Mouse (Mus musculus): Measurements from ENCODE around the gene Ncapg2. TPM values are rescaled to one million over a fixed set of nuclear protein-coding genes. Genes with fewer than 3 reads are reported as not detected.

Gene Ncapg2
- total and polyA plus RNA-seq, 3 experiments: 89.3 to 102 (median 95.2) TPM

DNA sequence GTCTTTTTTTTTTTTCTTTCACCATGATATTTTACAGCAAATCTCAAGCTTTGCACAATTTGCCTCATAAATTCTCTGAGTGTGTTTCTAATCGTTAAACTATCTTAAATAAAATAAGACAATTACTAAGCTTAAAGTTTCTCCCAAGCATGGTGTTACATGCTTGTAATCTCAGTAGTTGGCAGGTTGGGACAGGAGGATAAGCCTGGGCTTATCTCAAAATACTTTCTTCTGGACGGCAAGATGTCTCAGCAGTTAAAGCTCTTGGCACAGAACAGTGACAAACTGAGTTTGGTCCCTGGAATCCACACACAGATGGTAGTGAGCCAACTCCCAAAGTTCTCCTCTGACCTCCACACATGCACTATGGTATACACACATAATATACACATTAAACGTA, 69.5 kb downstream of the Ncapg2 start (continued):
- TF ChIP-seq SIN3A (IDR thresholded peaks at IDR 0.05; ENCODE audit: low read length): no peak; the same call in 1 of the 2 replicates
- no peak for TF ChIP-seq MEF2A (IDR thresholded peaks at IDR 0.05; ENCODE audit: extremely low read depth, insufficient replicate concordance, low read depth, low read length, poor library complexity, severe bottlenecking)
- TF ChIP-seq CHD1 (IDR thresholded peaks at IDR 0.05; ENCODE audit: low read depth, low read length): no peak
- TF ChIP-seq CHD2 (IDR thresholded peaks at IDR 0.05; ENCODE audit: low read length): no peak
- no peak for TF ChIP-seq USF1 (IDR thresholded peaks at IDR 0.05; ENCODE audit: low read depth, low read length)

- Histone ChIP-seq H3K9me3 (replicated peaks; ENCODE audit: insufficient read depth, low read length) (no peaks in the 10 kb centered on the region), H3K27ac (ENCODE audit: control insufficient read depth, low read depth, low read length) (peak overlapping the region; percentile 18), H3K36me3 (ENCODE audit: control insufficient read depth in 1 of 2, insufficient read depth in 2 of 2, low read length in 2 of 2) (peaks cover 0 to 22% of the 10 kb centered on the region in 2 experiments; a peak in 2 of 4 replicates), H3K4me1 (ENCODE audit: control insufficient read depth in 1 of 2, insufficient read depth in 2 of 2, low read length in 2 of 2) (peaks cover 21 to 22% of the 10 kb centered on the region in 2 experiments), H3K27me3 (ENCODE audit: control insufficient read depth in 1 of 2, insufficient read depth in 2 of 2, low read length in 2 of 2) (no peaks in the 10 kb centered on the region), H3K9ac (ENCODE audit: control insufficient read depth, low read depth, low read length, poor library complexity, severe bottlenecking) (no peak overlapping the region; the same call in 1 of the 2 replicates), H3K79me2 (ENCODE audit: control insufficient read depth, insufficient read depth, low read length, poor library complexity) (no peaks in the 10 kb centered on the region), H3K4me3 (ENCODE audit: control insufficient read depth in 1 of 2, insufficient read depth in 1 of 2, low read depth in 2 of 2, low read length in 2 of 2) (peak overlapping the region in 1 of 2 experiments; percentile 32; a peak in 1 of 4 replicates)
- peak; percentile 89 for DNase-seq (ENCODE audit: low read depth, low spot score)
- TF ChIP-seq TCF12 (IDR thresholded peaks at IDR 0.05; ENCODE audit: low read depth, low read length): peak; percentile 73
- no peak for TF ChIP-seq USF1 (IDR thresholded peaks at IDR 0.05; ENCODE audit: low read depth, low read length)
- TF ChIP-seq USF2 (IDR thresholded peaks at IDR 0.05; ENCODE audit: borderline replicate concordance in 1 of 2, insufficient read depth in 1 of 2, low read depth in 1 of 2, low read length in 2 of 2): no peak
- TF ChIP-seq BHLHE40 (IDR thresholded peaks at IDR 0.05; ENCODE audit: borderline replicate concordance, low read depth, low read length): no peak
- peak; percentile 62; the same call in 1 of the 2 replicates for TF ChIP-seq RCOR1 (IDR thresholded peaks at IDR 0.05; ENCODE audit: low read depth, low read length)
- TF ChIP-seq EP300 (IDR thresholded peaks at IDR 0.05; ENCODE audit: low read depth in 1 of 2, low read length in 2 of 2): peak; percentile 82 to 94
- no peak for TF ChIP-seq MAFK (IDR thresholded peaks at IDR 0.05; ENCODE audit: borderline replicate concordance, low read depth, low read length)
- TF ChIP-seq GATA1 (IDR thresholded peaks at IDR 0.05; ENCODE audit: low read depth, low read length): peak; percentile 71
- TF ChIP-seq ETS1 (IDR thresholded peaks at IDR 0.05; ENCODE audit: low read depth, low read length): peak; percentile 70
These were observed 73.6 kb downstream of the Ncapg2 start for GRCm38 (mm10) chr12:116478771-116479170.

DNA sequence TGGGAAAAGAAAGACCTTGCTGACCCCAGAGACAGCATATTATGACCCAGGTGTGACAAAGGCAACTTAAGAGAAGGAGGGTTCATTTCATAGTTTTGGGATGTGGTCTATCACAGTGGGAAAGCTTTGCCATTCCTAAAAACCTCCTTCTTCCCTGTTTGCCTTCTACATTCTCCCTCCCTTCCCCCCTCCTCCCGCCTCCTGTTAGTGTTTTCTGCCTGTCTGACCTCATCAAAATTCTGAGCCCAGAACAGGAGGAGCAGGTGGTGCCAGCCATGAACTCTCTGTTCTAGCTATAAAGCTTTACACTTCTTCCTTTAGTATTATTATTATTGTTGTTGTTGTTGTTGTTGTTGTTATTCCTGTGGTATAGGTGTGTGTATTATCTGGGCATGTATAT, 76.7 kb downstream of the Ncapg2 start:
- no peak for TF ChIP-seq CTCF (IDR thresholded peaks at IDR 0.05 in 2 of 3, conservative IDR thresholded peaks at IDR 0.05 in 1 of 3; ENCODE audit: control insufficient read depth in 1 of 3, insufficient read depth in 1 of 3, low read depth in 2 of 3, low read length in 3 of 3, poor library complexity in 1 of 3, severe bottlenecking in 1 of 3)
- TF ChIP-seq POLR2A (IDR thresholded peaks at IDR 0.05; ENCODE audit: control insufficient read depth in 1 of 2, insufficient read depth in 1 of 2, low read depth in 1 of 2, low read length in 2 of 2, poor library complexity in 1 of 2): no peak
- TF ChIP-seq MAFK (IDR thresholded peaks at IDR 0.05; ENCODE audit: borderline replicate concordance, low read depth, low read length): no peak
- no peak for TF ChIP-seq ZKSCAN1 (IDR thresholded peaks at IDR 0.05; ENCODE audit: low read depth, low read length)
- TF ChIP-seq GATA1 (IDR thresholded peaks at IDR 0.05; ENCODE audit: low read depth, low read length): no peak
- no peak for TF ChIP-seq GABPA (IDR thresholded peaks at IDR 0.05; ENCODE audit: low read depth, low read length)
- TF ChIP-seq POLR2AphosphoS5 (IDR thresholded peaks at IDR 0.05; ENCODE audit: borderline replicate concordance, low read depth, low read length): no peak
- no peak for TF ChIP-seq NELFE (IDR thresholded peaks at IDR 0.05; ENCODE audit: low read depth, low read length)
- TF ChIP-seq KAT2A (conservative IDR thresholded peaks at IDR 0.05; ENCODE audit: low read depth, low read length): no peak
- no peak for TF ChIP-seq MAZ (IDR thresholded peaks at IDR 0.05; ENCODE audit: low read depth, low read length)
- TF ChIP-seq HCFC1 (IDR thresholded peaks at IDR 0.05; ENCODE audit: low read depth, low read length): no peak
- TF ChIP-seq MEF2A (IDR thresholded peaks at IDR 0.05; ENCODE audit: extremely low read depth, insufficient replicate concordance, low read depth, low read length, poor library complexity, severe bottlenecking): no peak
- TF ChIP-seq TAL1 (IDR thresholded peaks at IDR 0.05; ENCODE audit: low read length): no peak
- TF ChIP-seq USF2 (IDR thresholded peaks at IDR 0.05; ENCODE audit: borderline replicate concordance in 1 of 2, insufficient read depth in 1 of 2, low read depth in 1 of 2, low read length in 2 of 2): no peak
- TF ChIP-seq POLR2AphosphoS2 (IDR thresholded peaks at IDR 0.05; ENCODE audit: low read length): no peak
- no peak for TF ChIP-seq UBTF (IDR thresholded peaks at IDR 0.05; ENCODE audit: borderline replicate concordance, insufficient read depth, low read depth, low read length)
- no peak for TF ChIP-seq MXI1 (IDR thresholded peaks at IDR 0.05; ENCODE audit: low read depth, low read length)
- TF ChIP-seq MYB (IDR thresholded peaks at IDR 0.05; ENCODE audit: low read depth, low read length): no peak
- TF ChIP-seq ZNF384 (IDR thresholded peaks at IDR 0.05; ENCODE audit: low read depth, low read length): no peak
- Histone ChIP-seq H3K4me3 (ENCODE audit: control insufficient read depth in 1 of 2, insufficient read depth in 1 of 2, low read depth in 2 of 2, low read length in 2 of 2) (no peak overlapping the region), H3K4me1 (ENCODE audit: control insufficient read depth in 1 of 2, insufficient read depth in 2 of 2, low read length in 2 of 2) (peaks cover 12 to 15% of the 10 kb centered on the region in 2 experiments), H3K9me3 (replicated peaks; ENCODE audit: insufficient read depth, low read length) (no peaks in the 10 kb centered on the region), H3K9ac (ENCODE audit: control insufficient read depth, low read depth, low read length, poor library complexity, severe bottlenecking) (no peak overlapping the region), H3K79me2 (ENCODE audit: control insufficient read depth, insufficient read depth, low read length, poor library complexity) (no peaks in the 10 kb centered on the region), H3K36me3 (ENCODE audit: control insufficient read depth in 1 of 2, insufficient read depth in 2 of 2, low read length in 2 of 2) (peaks cover 0 to 14% of the 10 kb centered on the region in 2 experiments; a peak in 2 of 4 replicates), H3K27me3 (ENCODE audit: control insufficient read depth in 1 of 2, insufficient read depth in 2 of 2, low read length in 2 of 2) (no peaks in the 10 kb centered on the region), H3K27ac (ENCODE audit: control insufficient read depth, low read depth, low read length) (no peak overlapping the region)
- DNase-seq (ENCODE audit: low read depth, low spot score): no peak

All from MEL (cell line).